Comparison of ENCODE assay signal across 8 mouse cellular contexts in genomic region chr17:25567745-25568144, GRCm38 (mm10). TPM values are rescaled to one million over a fixed set of nuclear protein-coding genes. Genes with fewer than 3 reads are reported as not detected.
A peak's percentile ranks its signal among the peaks of the same experiment; 100 is the strongest.
DNase-seq lines count a peak whose midpoint lies in the region; ATAC-seq and TF ChIP-seq lines count a peak whose summit lies in the region.

No protein-coding gene starts in this region.

- ATAC-seq in kidney, embryonic 15.5 days (replicated peaks; ENCODE audit: low FRiP score): no peak
- ATAC-seq in limb, embryonic 14.5 days (ENCODE audit: low FRiP score, low read depth): peak; percentile 13; the same call in 1 of the 2 replicates

- no peak for TF ChIP-seq POLR2A in limb, embryonic 14.5 days (IDR thresholded peaks at IDR 0.05; ENCODE audit: borderline replicate concordance, extremely low read depth, insufficient read depth, insufficient read length)
- TF ChIP-seq POLR2A in testis, adult 2 months (IDR thresholded peaks at IDR 0.05; ENCODE audit: control insufficient read depth, low read depth, low read length): no peak

- peak overlapping the region; percentile 96 for H3K4me2 ChIP-seq in kidney, embryonic 15.5 days
- H3K4me2 ChIP-seq in limb, embryonic 14.5 days (replicated peaks; ENCODE audit: low read depth, low read length, severe bottlenecking): peak overlapping the region; percentile 99

- H3K9me3 ChIP-seq in kidney, embryonic 15.5 days (replicated peaks): no peaks in the 10 kb centered on the region
- no peaks in the 10 kb centered on the region for H3K9me3 ChIP-seq in limb, embryonic 14.5 days (ENCODE audit: control insufficient read depth, low read length)

- no peak overlapping the region; the same call in 1 of the 2 replicates for H3K4me3 ChIP-seq in kidney, embryonic 15.5 days (replicated peaks)
- H3K4me3 ChIP-seq in limb, embryonic 14.5 days (replicated peaks; ENCODE audit: low read length): peak overlapping the region; percentile 56; the same call in 1 of the 2 replicates
- H3K4me3 ChIP-seq in testis, adult 2 months (ENCODE audit: control insufficient read depth, low read depth, low read length): peak overlapping the region; percentile 38

- DNase-seq in urinary bladder, postnatal 25 days (ENCODE audit: low spot score): peak; percentile 61
- DNase-seq in urinary bladder, adult 2 months (ENCODE audit: low spot score): no peak
- DNase-seq in cerebellum, postnatal 10 days: peak; percentile 85 to 88
- DNase-seq in frontal cortex, postnatal 14 days (ENCODE audit: low spot score in 2 of 2): peak; percentile 63 to 70
- peak; percentile 76 for DNase-seq in limb, embryonic 14.5 days (ENCODE audit: low spot score)
- DNase-seq in naive thymus-derived CD4-positive, alpha-beta T cell, adult 2 months (ENCODE audit: low read depth): peak; percentile 79

- H3K9ac ChIP-seq in kidney, embryonic 15.5 days: no peak overlapping the region
- H3K9ac ChIP-seq in limb, embryonic 14.5 days (ENCODE audit: low read depth, low read length, severe bottlenecking): no peak overlapping the region

- peaks cover 47% of the 10 kb centered on the region for H3K27me3 ChIP-seq in kidney, embryonic 15.5 days
- peaks cover 21% of the 10 kb centered on the region for H3K27me3 ChIP-seq in limb, embryonic 14.5 days (ENCODE audit: control insufficient read depth, insufficient read depth, low read length)
- no peaks in the 10 kb centered on the region for H3K27me3 ChIP-seq in testis, adult 2 months (ENCODE audit: control insufficient read depth, insufficient read depth, low read length)

- H3K27ac ChIP-seq in kidney, embryonic 15.5 days: no peak overlapping the region
- H3K27ac ChIP-seq in limb, embryonic 14.5 days (replicated peaks; ENCODE audit: low read depth, low read length): 0 out of 2 replicates have a peak overlapping the region, but pooled peaks have one; percentile 26
- H3K27ac ChIP-seq in testis, adult 2 months (ENCODE audit: control insufficient read depth, insufficient read depth, low read depth, low read length): no peak overlapping the region

- peak; percentile 100 for TF ChIP-seq CTCF in testis, adult 2 months (IDR thresholded peaks at IDR 0.05; ENCODE audit: control insufficient read depth, insufficient read depth, insufficient replicate concordance, low read depth, low read length)

- peaks cover 43% of the 10 kb centered on the region for H3K4me1 ChIP-seq in kidney, embryonic 15.5 days
- H3K4me1 ChIP-seq in limb, embryonic 14.5 days (ENCODE audit: control insufficient read depth, insufficient read depth, low read length): peaks cover 30% of the 10 kb centered on the region
- peaks cover 25% of the 10 kb centered on the region for H3K4me1 ChIP-seq in testis, adult 2 months (ENCODE audit: control insufficient read depth, insufficient read depth, low read length)

- H3K36me3 ChIP-seq in kidney, embryonic 15.5 days: no peaks in the 10 kb centered on the region
- no peaks in the 10 kb centered on the region; the same call in 1 of the 2 replicates for H3K36me3 ChIP-seq in limb, embryonic 14.5 days (ENCODE audit: control insufficient read depth, insufficient read depth, low read length)
- no peaks in the 10 kb centered on the region for H3K36me3 ChIP-seq in testis, adult 2 months (ENCODE audit: control insufficient read depth, insufficient read depth, low read length)

- 25% methylated on average over 14 of the region's 14 CpGs for WGBS in kidney, embryonic 15.5 days
- 24% methylated on average over 14 of the region's 14 CpGs for WGBS in limb, embryonic 14.5 days

RNA-seq across cellular contexts. Expression of gene Sox8, which starts 2.7 kb away (rescaled TPM):
- polyA plus RNA-seq in urinary bladder, adult 2 months (2012; rRNA removed): 1.2 and 1.5 TPM in 2 replicates
- 5.1 and 5.9 TPM in 2 replicates for polyA plus RNA-seq in kidney, embryonic 15.5 days (2015; fragmentation: Nextera tagmentation; extraction: Ambion mirVana)
- polyA plus RNA-seq in limb, embryonic 14.5 days (2012; rRNA removed): 16.3 and 23.4 TPM in 2 replicates
- 12.6 and 16.7 TPM in 2 replicates for polyA plus RNA-seq in limb, embryonic 14.5 days (2014; fragmentation: Nextera tagmentation; extraction: Ambion mirVana)
- 6.7 and 8.2 TPM in 2 replicates for polyA plus RNA-seq in testis, adult 2 months (2012; rRNA removed)

RNA-seq across cellular contexts. Expression of gene Lmf1, which starts 11.1 kb away (rescaled TPM):
- polyA plus RNA-seq in urinary bladder, adult 2 months (2012; rRNA removed): 12.5 and 16.6 TPM in 2 replicates
- 30.9 and 32.1 TPM in 2 replicates for polyA plus RNA-seq in kidney, embryonic 15.5 days (2015; fragmentation: Nextera tagmentation; extraction: Ambion mirVana)
- polyA plus RNA-seq in limb, embryonic 14.5 days (2012; rRNA removed): 20.3 and 26.3 TPM in 2 replicates
- 26.9 and 28.7 TPM in 2 replicates for polyA plus RNA-seq in limb, embryonic 14.5 days (2014; fragmentation: Nextera tagmentation; extraction: Ambion mirVana)
- 87.6 and 93.5 TPM in 2 replicates for polyA plus RNA-seq in testis, adult 2 months (2012; rRNA removed)
